In the genomic region with DNA sequence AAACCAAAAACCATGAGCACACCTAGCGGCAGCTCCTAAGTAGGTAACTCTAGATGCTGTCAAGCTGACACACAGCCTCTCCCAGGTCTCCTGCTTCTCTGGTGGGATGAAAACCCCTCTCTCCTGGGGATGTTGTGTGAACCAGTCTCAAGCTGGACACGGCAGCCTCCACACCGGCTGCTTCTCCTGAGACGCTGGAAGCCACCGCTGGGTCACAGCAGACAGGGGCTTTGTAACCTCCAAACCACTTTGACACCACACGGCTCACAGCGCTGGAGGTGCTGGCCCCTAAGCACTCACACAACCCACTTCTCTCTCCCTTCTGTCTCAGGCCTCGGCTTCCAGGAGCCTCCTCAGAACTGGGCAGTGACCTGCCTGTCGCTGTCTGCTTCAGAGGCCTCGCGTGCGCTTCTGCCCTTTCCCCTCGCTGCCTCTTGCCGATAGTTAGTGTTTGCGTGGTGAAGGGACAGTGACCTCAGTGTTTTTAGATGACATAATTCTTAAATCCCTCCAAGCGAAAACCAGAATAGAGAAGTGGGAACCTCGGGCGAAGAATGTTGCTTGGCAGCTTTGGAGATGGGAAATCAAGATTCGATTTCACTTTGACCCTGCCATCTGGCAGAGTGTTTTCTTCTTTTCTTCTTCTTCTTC, we compare ENCODE assay signal across 34 mouse cellular contexts. TPM values are rescaled to one million over a fixed set of nuclear protein-coding genes. Genes with fewer than 3 reads are reported as not detected.
DNase-seq lines count a peak whose midpoint lies in the region; ATAC-seq lines count a peak whose summit lies in the region.
"Had no signal": no experiment of that assay in that cellular context is flagged by ENCODE, and none has a peak within 500 bp of the region (broad histone marks: within the 10 kb centered on the region; RNA-seq: fewer than 3 reads in every experiment).

No protein-coding gene starts in this region.

- WGBS in heart, embryonic 10.5 days: 68% methylated on average over 19 of the region's 19 CpGs
- WGBS in kidney, embryonic 15.5 days: 52% methylated on average over 19 of the region's 19 CpGs

- DNase-seq in heart, embryonic 10.5 days (ENCODE audit: low spot score): no peak
- no peak for DNase-seq in heart, adult 8-10 months (ENCODE audit: low spot score)
- peak; percentile 47 for DNase-seq in R1 (ENCODE audit: low read depth, low spot score)
- DNase-seq in cerebellum, postnatal 10 days: no peak
- DNase-seq: adrenal gland, postnatal 14 days; cerebellum, adult 8-10 months; heart, postnatal 4 days; kidney, adult 2 months; kidney, postnatal 10 days; layer of hippocampus, postnatal 36 days; lung, embryonic 14.5 days; lung, postnatal 14 days; midbrain, embryonic 14.5 days; retina, postnatal 1 day; right cerebral cortex, postnatal 14 days; thymus, postnatal 14 days had no signal

- 0 out of 2 replicates have a peak overlapping the region, but pooled peaks have one; percentile 12 for H3K27ac ChIP-seq in heart, embryonic 10.5 days
- no peak overlapping the region for H3K27ac ChIP-seq in kidney, embryonic 15.5 days
- H3K27ac ChIP-seq: hindbrain, embryonic 13.5 days; limb, embryonic 10.5 days; limb, embryonic 15.5 days; liver, embryonic 14.5 days; neural tube, embryonic 15.5 days; stomach, embryonic 15.5 days had no signal

- no peak overlapping the region for H3K4me3 ChIP-seq in heart, embryonic 10.5 days
- H3K4me3 ChIP-seq in kidney, embryonic 15.5 days (replicated peaks): no peak overlapping the region
- H3K4me3 ChIP-seq: erythroblast, embryonic 14.5 days; heart, embryonic 12.5 days; hindbrain, embryonic 13.5 days; limb, embryonic 10.5 days; limb, embryonic 15.5 days; megakaryocyte, embryonic 14.5 days; neural tube, embryonic 15.5 days; stomach, embryonic 15.5 days had no signal

- H3K9ac ChIP-seq in kidney, embryonic 15.5 days: no peak overlapping the region
- H3K9ac ChIP-seq: heart, embryonic 12.5 days; hindbrain, embryonic 13.5 days; limb, embryonic 15.5 days; liver, embryonic 14.5 days; lung, embryonic 14.5 days; neural tube, embryonic 15.5 days; stomach, embryonic 15.5 days had no signal

- H3K9me3 ChIP-seq in heart, embryonic 10.5 days: 0 out of 2 replicates have a peak, but pooled peaks cover 2% of the 10 kb centered on the region
- 0 out of 2 replicates have a peak, but pooled peaks cover 7% of the 10 kb centered on the region for H3K9me3 ChIP-seq in kidney, embryonic 15.5 days (replicated peaks)
- H3K9me3 ChIP-seq: hindbrain, embryonic 13.5 days; limb, embryonic 10.5 days; limb, embryonic 15.5 days; neural tube, embryonic 15.5 days; stomach, embryonic 15.5 days had no signal

- no peaks in the 10 kb centered on the region for H3K4me1 ChIP-seq in heart, embryonic 10.5 days
- peaks cover 18% of the 10 kb centered on the region for H3K4me1 ChIP-seq in kidney, embryonic 15.5 days
- H3K4me1 ChIP-seq: hindbrain, embryonic 13.5 days; limb, embryonic 15.5 days; neural tube, embryonic 15.5 days; stomach, embryonic 15.5 days had no signal

- peaks cover 18% of the 10 kb centered on the region; the same call in 1 of the 2 replicates for H3K27me3 ChIP-seq in heart, embryonic 10.5 days (ENCODE audit: insufficient read depth, poor library complexity, severe bottlenecking)
- H3K27me3 ChIP-seq in kidney, embryonic 15.5 days: 0 out of 2 replicates have a peak, but pooled peaks cover 4% of the 10 kb centered on the region
- H3K27me3 ChIP-seq: hindbrain, embryonic 13.5 days; limb, embryonic 15.5 days; neural tube, embryonic 15.5 days; Patski; stomach, embryonic 15.5 days had no signal

- ATAC-seq in common myeloid progenitor, adult 5-6 weeks (replicated peaks; ENCODE audit: low read depth, poor library complexity, severe bottlenecking): peak; percentile 24
- ATAC-seq in monocyte, adult 5-6 weeks (replicated peaks; ENCODE audit: insufficient number of reproducible peaks, low FRiP score, low TSS enrichment, poor library complexity, severe bottlenecking): peak; percentile 29; the same call in 1 of the 2 replicates
- ATAC-seq in kidney, embryonic 15.5 days (replicated peaks; ENCODE audit: low FRiP score): no peak
- ATAC-seq: forebrain, embryonic 16.5 days; Patski had no signal

- no peaks in the 10 kb centered on the region for H3K36me3 ChIP-seq in heart, embryonic 10.5 days
- H3K36me3 ChIP-seq in kidney, embryonic 15.5 days: no peaks in the 10 kb centered on the region
- H3K36me3 ChIP-seq: G1E; heart, embryonic 12.5 days; hindbrain, embryonic 13.5 days; limb, embryonic 10.5 days; limb, embryonic 15.5 days; neural tube, embryonic 15.5 days; stomach, embryonic 15.5 days had no signal

- H3K4me2 ChIP-seq in kidney, embryonic 15.5 days: no peak overlapping the region
- H3K4me2 ChIP-seq: heart, embryonic 12.5 days; hindbrain, embryonic 13.5 days; limb, embryonic 15.5 days; lung, embryonic 14.5 days; neural tube, embryonic 15.5 days; stomach, embryonic 15.5 days had no signal

RNA-seq across cellular contexts. Expression of a gene that starts 16.4 kb away (rescaled TPM):
- polyA plus RNA-seq in heart, embryonic 10.5 days (2016; fragmentation: Nextera tagmentation; extraction: Ambion mirVana): 2.1 and 4.5 TPM in 2 replicates
- total RNA-seq in heart, adult 8-10 months (2022): 1 to 10 TPM; 2.6 to 4.0 (median 4.0) TPM
- total RNA-seq in common myeloid progenitor, adult 5-6 weeks (2017): 97.9 and 117 TPM in 2 replicates
- total RNA-seq in monocyte, adult 5-6 weeks (2017): 235 to 408 TPM (median 258 TPM) in 3 replicates
- polyA plus RNA-seq in kidney, embryonic 15.5 days (2015; fragmentation: Nextera tagmentation; extraction: Ambion mirVana): 9.6 and 11.5 TPM in 2 replicates

RNA-seq across cellular contexts. Expression of a gene that starts 51.3 kb away (rescaled TPM):
- 249 and 314 TPM in 2 replicates for polyA plus RNA-seq in heart, embryonic 10.5 days (2016; fragmentation: Nextera tagmentation; extraction: Ambion mirVana)
- 10 to 100 TPM; 44.3 to 57.6 (median 46.7) TPM for total RNA-seq in heart, adult 8-10 months (2022)
- total RNA-seq in common myeloid progenitor, adult 5-6 weeks (2017): 44.9 and 59.9 TPM in 2 replicates
- total RNA-seq in monocyte, adult 5-6 weeks (2017): 12.1 to 40.3 TPM (median 26.7 TPM) in 3 replicates
- polyA plus RNA-seq in kidney, embryonic 15.5 days (2015; fragmentation: Nextera tagmentation; extraction: Ambion mirVana): 250 and 266 TPM in 2 replicates

RNA-seq across cellular contexts. Expression of a gene that starts 51.7 kb away (rescaled TPM):
- polyA plus RNA-seq in heart, embryonic 10.5 days (2016; fragmentation: Nextera tagmentation; extraction: Ambion mirVana): 1,295 and 1,617 TPM in 2 replicates
- 1,000 to 10,000 TPM; 4,385 to 5,037 (median 4,791) TPM for total RNA-seq in heart, adult 8-10 months (2022)
- total RNA-seq in common myeloid progenitor, adult 5-6 weeks (2017): 392 and 496 TPM in 2 replicates
- 315 to 382 TPM (median 356 TPM) in 3 replicates for total RNA-seq in monocyte, adult 5-6 weeks (2017)
- 1,138 and 1,220 TPM in 2 replicates for polyA plus RNA-seq in kidney, embryonic 15.5 days (2015; fragmentation: Nextera tagmentation; extraction: Ambion mirVana)

RNA-seq across cellular contexts. Expression of a gene that starts 51.8 kb away (rescaled TPM):
- 1.9 and 2.8 TPM in 2 replicates for polyA plus RNA-seq in heart, embryonic 10.5 days (2016; fragmentation: Nextera tagmentation; extraction: Ambion mirVana)
- not detected for total RNA-seq in heart, adult 8-10 months (2022)
- not detected in 2 replicates for total RNA-seq in common myeloid progenitor, adult 5-6 weeks (2017)
- not detected in 3 replicates for total RNA-seq in monocyte, adult 5-6 weeks (2017)
- polyA plus RNA-seq in kidney, embryonic 15.5 days (2015; fragmentation: Nextera tagmentation; extraction: Ambion mirVana): 2.8 and 3.0 TPM in 2 replicates
- total RNA-seq: adrenal gland, postnatal 14 days; G1E; gastrocnemius, adult 8-10 months; gastrocnemius, postnatal 4 days; heart, postnatal 4 days; layer of hippocampus, postnatal 36 days had no signal
- polyA plus RNA-seq: heart, embryonic 12.5 days; kidney, adult 2 months; small intestine, adult 2 months had no signal

Comparison
In these comparisons a context has a peak if more than half of its experiments do, and no peak if none do; other contexts are left out.
1. RNA of a gene that starts 16.4 kb away (total RNA-seq): 235 to 408 TPM in monocyte, adult 5-6 weeks and 97.9 to 117 TPM in common myeloid progenitor, adult 5-6 weeks; 2.6 to 4.0 TPM in heart, adult 8-10 months; every median in the first group is over 10 times any median in the second.